Mouse (Mus musculus) forebrain, embryonic 15.5 days (tissue): ENCODE measurements around the gene Bcar3. TPM values are rescaled to one million over a fixed set of nuclear protein-coding genes. Genes with fewer than 3 reads are reported as not detected.
"Not testable (repeated sequence)": the region's sequence is repeated elsewhere in the genome, so short reads cannot be mapped to it uniquely, and the experiment has no call there.

Experiments used
- ATAC-seq: fragments of 200-750 bp; cut with Nextera tagmentation; replicated peaks from 2 replicates; pipeline ENCODE4 v1.8.0; 2017; ENCODE audit warnings: mild to moderate bottlenecking, moderate TSS enrichment, moderate library complexity
- H3K27ac ChIP-seq: fragments of 300-500 bp; sonication (generic); replicated peaks from 2 replicates; pipeline ENCODE4 v1.5.1; 2015; ENCODE audit warnings: mild to moderate bottlenecking, inconsistent platforms
- H3K27me3 ChIP-seq: fragments of 300-500 bp; sonication (generic); 2 replicates; pipeline ENCODE4 v1.6.1; 2015; ENCODE audit warnings: inconsistent platforms
- H3K36me3 ChIP-seq: fragments of 300-500 bp; sonication (generic); 2 replicates; pipeline ENCODE4 v1.6.1; 2015; ENCODE audit warnings: mild to moderate bottlenecking, inconsistent platforms
- H3K4me1 ChIP-seq: fragments of 300-500 bp; sonication (generic); 2 replicates; pipeline ENCODE4 v1.6.1; 2015; ENCODE audit warnings: inconsistent platforms
- H3K4me2 ChIP-seq: fragments of 300-500 bp; sonication (generic); replicated peaks from 2 replicates; pipeline ENCODE4 v1.6.1; 2015; ENCODE audit warnings: mild to moderate bottlenecking, inconsistent platforms
- H3K4me3 ChIP-seq: fragments of 300-500 bp; sonication (generic); 2 replicates; pipeline ENCODE4 v1.5.1; 2015; ENCODE audit warnings: mild to moderate bottlenecking, inconsistent platforms
- H3K9ac ChIP-seq: fragments of 300-500 bp; sonication (generic); replicated peaks from 2 replicates; pipeline ENCODE4 v1.6.1; 2015; ENCODE audit warnings: mild to moderate bottlenecking, inconsistent platforms
- H3K9me3 ChIP-seq: fragments of 300-500 bp; sonication (generic); 2 replicates; pipeline ENCODE4 v1.6.1; 2016; ENCODE audit warnings: inconsistent platforms
- WGBS: fragments of 180-500 bp; shearing (Covaris S2); methylation state at CpG from one replicate; pipeline ENCODE4 v1.1.7; 2015; ENCODE audit warnings: mixed read lengths; 5-methylcytosine and 5-hydroxymethylcytosine counted together
- polyA plus RNA-seq: library from polyadenylated mRNA; unstranded; fragments of >200 nt; fragmentation: Nextera tagmentation; extraction: Ambion mirVana; gene quantifications from 2 replicates; pipeline ENCODE4 v1.2.1, GENCODE M21; 2015

Bcar3 gene
- polyA plus RNA-seq, 1 experiment from 2014 or later = 6.1 TPM

DNA sequence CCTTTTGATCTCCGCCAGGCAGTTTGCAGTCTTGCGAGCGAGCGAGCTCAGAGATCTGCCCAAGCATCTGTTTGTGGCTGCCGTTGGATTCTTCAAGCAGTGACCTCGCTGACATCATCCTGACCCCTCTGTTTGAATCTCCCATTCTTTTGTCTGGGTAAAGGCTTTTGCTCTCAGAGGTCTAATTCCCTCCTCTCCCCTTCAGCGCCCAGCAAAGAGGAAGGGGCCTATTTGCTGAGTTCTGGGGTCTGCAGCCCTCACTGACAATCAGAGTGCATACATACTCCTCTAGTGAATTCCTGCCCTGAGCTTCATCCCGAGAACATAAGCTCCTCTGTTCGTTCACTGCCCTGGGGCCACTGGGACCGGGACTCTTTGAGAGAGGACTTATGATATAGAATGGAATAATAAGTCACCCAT is 82.5 kb downstream of the Bcar3 start:
- no peaks in the 10 kb centered on the region for H3K36me3 ChIP-seq
- 14% methylated on average over 10 of the region's 10 CpGs for WGBS
- no peak for ATAC-seq
- H3K9ac ChIP-seq = no peak overlapping the region
- no peak overlapping the region for H3K4me3 ChIP-seq
- peaks cover 16% of the 10 kb centered on the region for H3K4me1 ChIP-seq
- H3K4me2 ChIP-seq = no peak overlapping the region
- no peaks in the 10 kb centered on the region for H3K9me3 ChIP-seq
- no peak overlapping the region for H3K27ac ChIP-seq
- H3K27me3 ChIP-seq = no peaks in the 10 kb centered on the region

DNA sequence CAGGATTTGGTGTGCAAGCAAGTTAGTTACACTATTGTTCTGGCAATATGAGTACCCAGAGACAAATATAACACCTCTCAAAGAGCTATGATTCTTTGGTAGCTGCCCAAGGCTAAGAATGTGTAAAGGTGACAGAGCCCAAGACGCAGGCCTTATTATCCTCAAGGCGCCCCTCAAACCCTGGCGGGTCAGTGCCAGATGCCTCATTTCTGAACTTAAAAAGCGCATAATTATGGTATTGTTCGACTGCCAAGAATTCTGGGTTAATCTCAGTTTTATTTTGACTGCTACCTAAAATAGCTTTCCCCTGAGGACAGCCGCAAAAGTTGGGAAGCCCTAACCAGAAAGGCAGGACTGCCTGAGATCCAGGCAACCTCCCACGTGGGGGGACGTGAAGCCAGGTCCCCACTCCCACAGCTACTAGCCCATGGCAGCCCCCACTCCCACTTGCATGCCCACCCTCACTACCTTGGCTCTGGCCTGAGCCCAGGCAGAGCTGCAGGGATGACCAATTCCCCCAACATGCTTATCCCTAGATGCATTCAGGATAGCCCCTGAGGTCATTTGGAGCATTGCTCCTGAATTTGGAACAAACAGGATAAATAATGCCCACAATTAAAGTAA is 83.0 kb downstream of the Bcar3 start:
- no peak overlapping the region for H3K4me3 ChIP-seq
- no peaks in the 10 kb centered on the region for H3K9me3 ChIP-seq
- ATAC-seq = no peak
- no peaks in the 10 kb centered on the region for H3K27me3 ChIP-seq
- H3K4me1 ChIP-seq = peaks cover 16% of the 10 kb centered on the region
- H3K36me3 ChIP-seq = no peaks in the 10 kb centered on the region
- 22% methylated on average over 8 of the region's 8 CpGs for WGBS
- H3K4me2 ChIP-seq = no peak overlapping the region
- no peak overlapping the region for H3K27ac ChIP-seq
- H3K9ac ChIP-seq = no peak overlapping the region

DNA sequence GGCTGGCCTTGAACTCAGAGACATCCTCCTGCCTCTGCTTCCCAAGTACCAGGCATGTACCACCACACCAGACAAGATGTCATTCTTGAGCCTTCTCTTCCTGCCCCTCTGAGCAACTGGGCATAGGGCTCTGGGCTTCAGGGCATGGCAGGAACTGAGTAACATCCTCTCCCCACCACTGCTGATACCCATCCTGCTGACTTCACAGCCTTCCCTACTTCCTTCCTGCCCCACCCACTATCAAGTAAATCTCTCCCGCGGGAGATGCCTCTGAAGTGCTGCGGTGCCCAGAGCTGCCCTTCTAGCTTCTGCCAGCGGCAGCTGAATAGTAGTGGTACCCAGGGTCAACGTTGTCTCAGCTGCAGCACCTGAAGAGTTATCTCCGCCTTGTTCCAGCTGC is 84.7 kb downstream of the Bcar3 start:
- 88% methylated on average over 6 of the region's 6 CpGs for WGBS
- no peak overlapping the region for H3K4me2 ChIP-seq
- ATAC-seq = no peak
- no peak overlapping the region for H3K4me3 ChIP-seq
- no peak overlapping the region for H3K9ac ChIP-seq
- peaks cover 16% of the 10 kb centered on the region for H3K4me1 ChIP-seq
- H3K9me3 ChIP-seq = no peaks in the 10 kb centered on the region
- no peak overlapping the region for H3K27ac ChIP-seq
- no peaks in the 10 kb centered on the region for H3K36me3 ChIP-seq
- no peaks in the 10 kb centered on the region for H3K27me3 ChIP-seq

DNA sequence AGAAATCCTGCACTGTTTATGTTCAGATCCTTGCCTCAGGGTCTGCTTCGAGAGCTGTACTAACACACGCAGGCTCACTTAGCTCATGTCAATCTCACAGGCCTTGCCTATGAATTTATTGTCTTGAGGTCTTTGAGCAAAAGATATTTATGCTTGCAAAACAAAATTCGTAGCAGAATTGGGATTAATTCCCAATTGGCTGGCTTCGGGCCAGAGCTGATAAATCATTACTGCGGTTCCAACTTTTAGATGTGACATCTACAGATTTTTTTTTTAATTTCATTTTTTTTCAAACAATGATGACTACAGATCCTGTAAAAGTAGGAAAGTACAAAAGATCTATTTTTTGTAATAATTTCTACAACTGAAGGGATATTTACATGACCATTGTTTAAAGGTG is 86.8 kb downstream of the Bcar3 start:
- peaks cover 16% of the 10 kb centered on the region for H3K4me1 ChIP-seq
- WGBS = 84% methylated on average over 5 of the region's 5 CpGs
- no peak overlapping the region for H3K9ac ChIP-seq
- H3K9me3 ChIP-seq = no peaks in the 10 kb centered on the region
- H3K4me2 ChIP-seq = no peak overlapping the region
- no peaks in the 10 kb centered on the region for H3K27me3 ChIP-seq
- ATAC-seq = no peak
- H3K36me3 ChIP-seq = no peaks in the 10 kb centered on the region
- H3K4me3 ChIP-seq = no peak overlapping the region
- no peak overlapping the region for H3K27ac ChIP-seq

DNA sequence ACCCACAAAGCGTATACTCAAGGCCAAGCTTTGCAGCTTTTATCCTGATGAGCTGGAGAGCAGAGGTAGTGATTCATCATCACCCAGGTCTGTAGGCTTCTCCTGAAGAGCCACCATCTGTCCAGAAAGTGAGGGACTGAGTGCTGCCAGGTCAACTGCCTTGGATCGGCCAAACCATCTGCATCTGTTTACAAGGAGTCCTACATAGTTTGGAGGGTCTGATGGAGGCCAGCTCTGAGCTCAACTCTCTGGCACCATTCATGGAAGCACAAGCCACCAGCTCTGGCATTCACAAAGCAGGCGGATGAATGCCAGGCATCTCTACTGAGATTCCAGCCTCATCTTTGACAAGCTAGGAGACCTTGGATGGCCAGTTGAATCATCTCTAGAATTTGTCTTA is 87.7 kb downstream of the Bcar3 start:
- ATAC-seq = no peak
- WGBS = over 99% methylated on average over 3 of the region's 3 CpGs
- H3K4me2 ChIP-seq = no peak overlapping the region
- no peaks in the 10 kb centered on the region for H3K36me3 ChIP-seq
- H3K9me3 ChIP-seq = no peaks in the 10 kb centered on the region
- no peak overlapping the region for H3K9ac ChIP-seq
- no peaks in the 10 kb centered on the region for H3K27me3 ChIP-seq
- peaks cover 8% of the 10 kb centered on the region for H3K4me1 ChIP-seq
- H3K27ac ChIP-seq = no peak overlapping the region
- no peak overlapping the region for H3K4me3 ChIP-seq

DNA sequence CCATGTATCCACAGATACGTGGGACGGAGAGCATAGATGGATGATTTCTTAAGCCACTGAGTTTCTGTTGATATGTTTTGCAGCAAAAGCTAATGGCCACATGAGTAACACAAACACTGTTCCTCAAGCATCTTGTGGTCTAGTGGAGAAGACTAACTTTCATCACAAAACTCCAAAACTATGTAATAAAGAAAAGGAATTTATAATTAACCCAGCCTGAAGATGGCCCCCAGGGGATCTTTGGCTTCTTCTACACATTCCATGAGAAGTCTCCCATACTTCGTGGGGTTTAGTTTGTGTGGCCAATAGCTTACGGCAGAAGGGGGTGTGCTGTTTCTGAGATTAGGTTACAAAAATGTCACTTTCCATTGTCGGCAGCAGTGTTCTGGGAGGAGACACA is 92.5 kb downstream of the Bcar3 start:
- ATAC-seq = no peak
- H3K27ac ChIP-seq = no peak overlapping the region
- H3K36me3 ChIP-seq = no peaks in the 10 kb centered on the region
- H3K4me3 ChIP-seq = no peak overlapping the region
- no peaks in the 10 kb centered on the region for H3K27me3 ChIP-seq
- WGBS = 90% methylated on average over 5 of the region's 5 CpGs
- H3K4me2 ChIP-seq = no peak overlapping the region
- H3K9ac ChIP-seq = no peak overlapping the region
- H3K4me1 ChIP-seq = no peaks in the 10 kb centered on the region
- H3K9me3 ChIP-seq = no peaks in the 10 kb centered on the region

DNA sequence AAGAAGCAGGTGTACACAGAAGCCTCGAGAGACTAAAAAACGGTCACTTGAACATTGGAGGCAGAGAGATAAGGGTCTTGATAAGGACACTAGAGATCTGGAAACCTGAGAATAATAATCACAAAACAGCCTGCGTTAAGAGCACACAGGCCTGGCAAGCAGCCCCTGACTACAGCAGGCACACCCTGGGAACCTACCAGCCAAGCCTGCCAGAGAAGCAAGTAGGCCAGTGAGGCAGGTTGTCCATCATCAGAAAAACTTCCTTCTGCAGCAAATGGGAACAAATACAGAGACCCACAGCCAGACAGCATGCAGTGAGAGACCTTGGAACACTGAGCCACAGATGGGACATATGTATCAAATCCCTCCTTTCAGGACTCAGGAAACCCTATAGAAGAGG is 93.8 kb downstream of the Bcar3 start:
- Histone ChIP-seq H3K4me1 (no peaks in the 10 kb centered on the region), H3K4me2 (no peak overlapping the region), H3K9me3 (no peaks in the 10 kb centered on the region), H3K4me3 (no peak overlapping the region), H3K9ac (no peak overlapping the region), H3K27ac (no peak overlapping the region), H3K27me3 (no peaks in the 10 kb centered on the region), H3K36me3 (no peaks in the 10 kb centered on the region)
- WGBS = 80% methylated on average over 3 of the region's 3 CpGs
- no peak for ATAC-seq

DNA sequence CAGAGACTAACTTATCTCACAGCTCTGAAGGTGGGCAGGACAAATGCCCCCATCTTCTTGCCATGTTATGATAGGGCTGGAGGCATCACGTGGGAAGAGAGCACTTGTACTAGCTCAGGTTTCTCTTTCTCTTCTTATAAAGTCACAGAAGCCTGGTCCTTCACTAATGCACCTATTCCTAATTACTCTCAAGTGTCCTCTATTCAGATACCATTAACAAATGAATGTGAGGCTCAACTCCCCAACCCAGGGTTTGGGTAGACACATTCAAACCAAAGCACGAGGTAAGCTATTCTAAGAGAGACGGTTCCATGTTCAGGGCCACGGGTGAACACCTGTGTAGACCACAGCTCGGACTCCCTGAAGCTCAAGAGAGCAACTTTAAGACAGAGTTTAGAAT is 96.0 kb downstream of the Bcar3 start:
- 84% methylated on average over 5 of the region's 5 CpGs for WGBS
- Histone ChIP-seq H3K4me1 (no peaks in the 10 kb centered on the region), H3K4me3 (no peak overlapping the region), H3K27me3 (no peaks in the 10 kb centered on the region), H3K4me2 (no peak overlapping the region), H3K36me3 (no peaks in the 10 kb centered on the region), H3K27ac (no peak overlapping the region), H3K9me3 (no peaks in the 10 kb centered on the region), H3K9ac (no peak overlapping the region)
- no peak for ATAC-seq

DNA sequence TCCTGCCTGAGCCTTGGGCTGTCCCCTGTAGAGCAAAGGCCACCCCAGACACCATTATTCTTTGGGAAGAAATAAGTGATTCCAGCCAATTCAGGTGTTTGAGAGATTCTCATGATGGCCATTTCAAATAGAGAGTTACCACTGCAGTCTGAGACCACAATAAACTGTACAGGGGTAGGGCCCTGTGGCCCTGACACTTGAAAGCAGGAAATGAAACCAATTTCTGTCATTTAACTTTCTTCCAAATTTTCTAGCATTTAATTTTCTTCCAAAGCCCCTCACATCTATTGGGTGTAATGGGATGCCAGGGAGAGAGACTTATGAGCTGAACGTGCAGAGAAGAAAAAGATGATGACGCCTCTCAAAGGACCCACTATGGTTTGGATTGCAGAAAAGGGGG is 97.2 kb downstream of the Bcar3 start:
- no peaks in the 10 kb centered on the region for H3K4me1 ChIP-seq
- H3K27ac ChIP-seq = no peak overlapping the region
- ATAC-seq = no peak
- no peak overlapping the region for H3K9ac ChIP-seq
- 87% methylated on average over 2 of the region's 2 CpGs for WGBS
- H3K27me3 ChIP-seq = no peaks in the 10 kb centered on the region
- H3K36me3 ChIP-seq = no peaks in the 10 kb centered on the region
- no peak overlapping the region for H3K4me3 ChIP-seq
- H3K4me2 ChIP-seq = no peak overlapping the region
- no peaks in the 10 kb centered on the region for H3K9me3 ChIP-seq

DNA sequence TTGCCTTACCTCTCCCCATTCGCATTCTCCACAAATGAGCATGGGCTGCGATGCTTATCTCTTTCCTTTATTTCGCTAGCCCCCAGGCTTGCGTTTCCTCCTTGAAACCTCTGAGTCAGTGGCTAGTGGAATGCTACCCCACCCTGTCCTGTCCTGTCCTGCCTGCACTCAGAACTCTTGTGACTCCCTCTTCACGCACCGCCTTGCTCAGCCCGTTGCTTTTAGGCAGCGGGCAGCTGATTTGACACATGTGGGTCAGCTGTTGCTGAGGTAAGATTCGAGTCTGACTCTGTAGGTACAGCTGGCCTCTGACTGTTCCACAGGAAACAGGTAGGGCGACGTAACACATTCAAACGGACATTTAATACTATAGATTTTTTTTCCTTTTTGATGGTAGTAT is 97.9 kb downstream of the Bcar3 start:
- Histone ChIP-seq H3K4me2 (no peak overlapping the region), H3K27me3 (no peaks in the 10 kb centered on the region), H3K36me3 (no peaks in the 10 kb centered on the region), H3K9ac (no peak overlapping the region), H3K4me1 (no peaks in the 10 kb centered on the region), H3K4me3 (no peak overlapping the region), H3K27ac (no peak overlapping the region), H3K9me3 (no peaks in the 10 kb centered on the region)
- 71% methylated on average over 12 of the region's 12 CpGs for WGBS
- no peak for ATAC-seq

DNA sequence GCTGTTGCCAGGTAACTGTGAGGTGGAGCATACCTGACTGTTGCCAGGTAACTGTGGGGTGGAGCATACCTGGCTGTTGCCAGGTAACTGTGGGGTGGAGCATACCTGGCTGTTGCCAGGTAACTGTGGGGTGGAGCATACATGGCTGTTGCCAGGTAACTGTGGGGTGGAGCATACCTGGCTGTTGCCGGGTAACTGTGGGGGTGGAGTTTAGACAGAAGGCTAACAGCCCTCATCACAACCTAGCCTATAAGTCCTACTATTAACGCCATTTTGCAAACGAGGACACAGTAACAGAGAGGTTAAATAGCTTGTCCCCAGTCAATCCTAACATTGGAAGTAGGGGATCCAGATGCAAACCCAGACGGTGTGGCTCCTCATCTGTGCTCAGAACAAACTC is 99.5 kb downstream of the Bcar3 start:
- not testable (repeated sequence) for H3K9ac ChIP-seq, H3K4me1 ChIP-seq, H3K4me3 ChIP-seq, H3K9me3 ChIP-seq, H3K27me3 ChIP-seq, ATAC-seq, H3K4me2 ChIP-seq, H3K36me3 ChIP-seq, H3K27ac ChIP-seq
- WGBS = 49% methylated on average over 4 of the region's 4 CpGs

DNA sequence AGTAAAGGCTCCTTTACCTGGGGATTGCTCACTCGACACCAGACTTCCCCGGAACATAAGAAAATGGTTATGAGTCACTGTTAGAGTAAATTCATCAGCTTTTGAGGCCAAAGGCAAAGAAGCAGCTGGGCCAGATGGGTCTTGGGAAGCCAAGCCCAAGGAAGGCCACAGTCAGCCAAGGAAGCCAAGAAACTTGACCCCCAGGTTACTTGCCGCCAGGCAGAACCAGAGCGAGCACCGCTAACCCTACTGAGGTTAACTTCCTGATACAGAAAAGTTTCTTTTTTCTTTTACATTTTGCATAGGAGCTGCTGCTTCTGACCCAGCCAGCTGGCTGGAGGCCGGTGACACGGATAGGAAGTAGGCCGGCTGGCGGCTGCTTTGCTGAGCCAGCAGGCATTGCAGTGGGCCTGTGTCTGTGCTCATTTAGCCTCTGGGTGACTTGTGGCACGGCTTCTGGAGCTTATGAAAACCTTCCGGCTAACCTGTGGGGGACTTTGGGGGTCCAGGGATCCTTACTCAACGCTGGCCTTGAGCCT is 100.0 kb downstream of the Bcar3 start:
- no peak overlapping the region for H3K4me2 ChIP-seq
- no peaks in the 10 kb centered on the region for H3K9me3 ChIP-seq
- no peak overlapping the region for H3K9ac ChIP-seq
- H3K4me1 ChIP-seq = no peaks in the 10 kb centered on the region
- WGBS = 91% methylated on average over 12 of the region's 12 CpGs
- no peak overlapping the region for H3K4me3 ChIP-seq
- H3K27me3 ChIP-seq = no peaks in the 10 kb centered on the region
- no peak for ATAC-seq
- no peaks in the 10 kb centered on the region for H3K36me3 ChIP-seq
- H3K27ac ChIP-seq = no peak overlapping the region

DNA sequence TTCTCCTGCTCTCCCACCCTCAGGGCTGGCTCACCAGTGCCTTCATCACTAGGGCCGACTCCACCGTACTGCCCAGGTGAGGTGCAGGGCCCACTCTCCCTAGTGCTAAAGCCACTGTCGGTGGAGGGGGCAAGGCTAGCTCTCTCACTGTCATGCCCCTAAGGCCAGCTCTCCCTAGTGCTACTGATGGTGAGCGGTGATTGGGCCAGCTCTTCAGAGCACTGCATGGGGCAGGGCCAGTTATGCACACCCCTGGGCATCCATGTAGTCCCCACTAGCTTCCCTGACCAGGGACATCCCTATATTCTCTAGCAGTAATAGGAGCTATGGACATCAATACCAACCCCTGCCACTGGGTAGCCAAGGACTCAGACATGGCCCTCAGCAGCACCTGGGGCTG is 103.0 kb downstream of the Bcar3 start:
- 94% methylated on average over 4 of the region's 4 CpGs for WGBS
- no peak overlapping the region for H3K4me2 ChIP-seq
- H3K4me3 ChIP-seq = no peak overlapping the region
- no peak; the same call in 1 of the 2 replicates for ATAC-seq
- no peaks in the 10 kb centered on the region for H3K9me3 ChIP-seq
- H3K27ac ChIP-seq = no peak overlapping the region
- H3K27me3 ChIP-seq = no peaks in the 10 kb centered on the region
- H3K9ac ChIP-seq = no peak overlapping the region
- no peaks in the 10 kb centered on the region for H3K36me3 ChIP-seq
- H3K4me1 ChIP-seq = no peaks in the 10 kb centered on the region
